Mouse (Mus musculus) macrophage (primary cell): ENCODE data around the gene Ranbp9. TPM values are rescaled to one million over a fixed set of nuclear protein-coding genes. Genes with fewer than 3 reads are reported as not detected.

Source experiments
- H3K27ac ChIP-seq: fragments of 350-480 bp; formaldehyde crosslinking; 2 replicates; pipeline ENCODE4 v1.9.0; 2021
- H3K36me3 ChIP-seq: fragments of 350-480 bp; formaldehyde crosslinking; 2 replicates; pipeline ENCODE4 v1.9.0; 2021; ENCODE audit errors: inconsistent target
- H3K4me3 ChIP-seq: fragments of 350-480 bp; formaldehyde crosslinking; 2 replicates; pipeline ENCODE4 v1.9.0; 2021; ENCODE audit errors: inconsistent target
- H3K79me2 ChIP-seq: fragments of 350-480 bp; formaldehyde crosslinking; 2 replicates; pipeline ENCODE4 v1.9.0; 2021; ENCODE audit errors: inconsistent target
- WGBS: methylation state at CpG from one replicate; pipeline ENCODE4 v1.1.7; 2026; ENCODE audit warnings: inconsistent platforms; ENCODE audit not compliant: missing documents; 5-methylcytosine and 5-hydroxymethylcytosine counted together
- polyA plus RNA-seq: library from polyadenylated mRNA; stranded (reverse); fragments of 250-400 nt; gene quantifications from 3 replicates; pipeline ENCODE4 v1.2.4, GENCODE M21; 2018; ENCODE audit warnings: inconsistent platforms

Gene Ranbp9
- polyA plus RNA-seq, 1 experiment from 2014 or later, result 53.4 TPM

DNA sequence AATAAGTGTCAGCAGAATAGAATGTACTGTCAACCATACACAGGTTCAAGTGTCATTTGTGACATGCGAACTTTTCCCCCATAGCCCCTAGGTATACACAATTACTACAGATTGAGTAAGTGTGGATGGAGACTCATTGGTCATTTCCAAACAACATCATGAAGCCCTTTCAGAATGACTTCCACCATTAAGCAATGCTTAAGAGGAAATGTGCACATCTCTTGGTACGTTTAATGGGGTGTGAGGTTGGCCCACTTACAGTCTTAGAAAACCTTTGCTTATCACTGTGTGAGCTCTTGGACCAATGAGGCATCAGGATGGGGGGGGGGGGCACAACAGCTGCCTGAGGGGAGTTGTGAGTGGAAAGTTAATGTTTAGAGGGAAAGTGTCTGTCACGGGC is 24.7 kb upstream of the Ranbp9 start:
- Histone ChIP-seq H3K27ac (no peak overlapping the region), H3K4me3 (no peak overlapping the region), H3K36me3 (no peaks in the 10 kb centered on the region), H3K79me2 (no peaks in the 10 kb centered on the region)
- 64% methylated on average over 3 of the region's 3 CpGs for WGBS

DNA sequence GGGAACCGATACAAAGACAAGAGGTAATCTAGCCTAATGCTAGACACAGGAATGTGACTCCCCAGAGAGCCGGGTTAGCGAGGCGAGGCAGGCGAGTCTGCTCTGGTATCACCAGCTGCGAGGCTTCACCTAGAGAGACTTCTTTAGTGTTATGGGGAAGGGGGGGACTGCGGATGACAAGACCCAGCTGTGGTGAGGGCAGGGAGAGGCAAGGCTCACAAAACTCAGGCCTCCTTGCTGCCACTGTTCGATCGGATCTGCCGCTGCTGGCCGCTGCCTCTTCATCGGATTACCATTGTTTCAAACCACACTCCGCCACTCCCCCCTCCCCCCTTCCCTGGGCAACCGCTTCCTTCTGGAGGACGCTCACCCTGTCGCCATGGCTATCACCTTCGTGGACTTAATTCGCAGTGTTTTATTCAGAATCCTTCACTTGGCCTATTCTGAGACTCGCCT is 22.3 kb upstream of the Ranbp9 start:
- no peak overlapping the region for H3K27ac ChIP-seq
- H3K36me3 ChIP-seq, result no peaks in the 10 kb centered on the region
- H3K4me3 ChIP-seq, result no peak overlapping the region
- 22% methylated on average over 19 of the region's 19 CpGs for WGBS
- H3K79me2 ChIP-seq, result no peaks in the 10 kb centered on the region

DNA sequence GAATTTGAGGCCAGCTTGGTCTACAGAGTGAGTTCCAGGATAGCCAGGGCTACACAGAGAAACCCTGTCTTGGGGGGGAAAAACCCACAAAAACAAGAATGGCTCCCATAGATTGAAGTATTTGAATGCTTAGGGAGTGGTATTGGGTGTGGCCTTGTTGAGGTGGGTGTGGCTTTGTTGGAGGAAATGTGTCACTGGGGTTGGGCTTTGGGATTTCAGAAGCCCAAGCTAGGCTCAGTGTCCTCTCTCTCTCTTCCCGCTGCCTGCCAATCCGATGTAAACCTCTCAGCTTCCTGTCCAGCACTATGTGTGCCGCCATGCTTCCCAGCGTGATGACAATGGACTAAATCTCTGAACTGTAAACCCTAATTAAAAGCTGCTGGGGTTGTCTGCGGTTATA is 20.5 kb upstream of the Ranbp9 start:
- Histone ChIP-seq H3K4me3 (no peak overlapping the region), H3K36me3 (no peaks in the 10 kb centered on the region), H3K27ac (no peak overlapping the region), H3K79me2 (no peaks in the 10 kb centered on the region)
- WGBS, result 93% methylated on average over 3 of the region's 5 CpGs

DNA sequence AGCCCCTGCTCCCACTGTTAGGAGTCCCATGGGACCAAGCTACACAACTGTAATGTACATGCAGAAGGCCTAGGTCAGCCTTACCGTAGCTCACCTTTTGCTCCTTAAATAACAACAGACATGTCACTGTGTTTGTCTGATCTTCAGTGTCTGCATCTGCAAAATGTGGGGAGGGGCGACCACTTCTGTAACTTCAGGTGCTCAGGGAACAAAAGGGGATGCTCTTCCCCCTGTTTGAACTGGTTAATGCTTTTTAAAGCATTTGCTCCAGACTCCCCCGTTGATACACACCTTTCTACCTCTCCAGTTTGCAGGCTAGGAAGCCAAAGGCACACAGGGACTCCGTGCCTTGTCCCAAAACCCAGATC is 19.4 kb upstream of the Ranbp9 start:
- Histone ChIP-seq H3K36me3 (no peaks in the 10 kb centered on the region), H3K27ac (no peak overlapping the region), H3K79me2 (no peaks in the 10 kb centered on the region), H3K4me3 (no peak overlapping the region)
- WGBS, result 100% methylated on average over 4 of the region's 4 CpGs

DNA sequence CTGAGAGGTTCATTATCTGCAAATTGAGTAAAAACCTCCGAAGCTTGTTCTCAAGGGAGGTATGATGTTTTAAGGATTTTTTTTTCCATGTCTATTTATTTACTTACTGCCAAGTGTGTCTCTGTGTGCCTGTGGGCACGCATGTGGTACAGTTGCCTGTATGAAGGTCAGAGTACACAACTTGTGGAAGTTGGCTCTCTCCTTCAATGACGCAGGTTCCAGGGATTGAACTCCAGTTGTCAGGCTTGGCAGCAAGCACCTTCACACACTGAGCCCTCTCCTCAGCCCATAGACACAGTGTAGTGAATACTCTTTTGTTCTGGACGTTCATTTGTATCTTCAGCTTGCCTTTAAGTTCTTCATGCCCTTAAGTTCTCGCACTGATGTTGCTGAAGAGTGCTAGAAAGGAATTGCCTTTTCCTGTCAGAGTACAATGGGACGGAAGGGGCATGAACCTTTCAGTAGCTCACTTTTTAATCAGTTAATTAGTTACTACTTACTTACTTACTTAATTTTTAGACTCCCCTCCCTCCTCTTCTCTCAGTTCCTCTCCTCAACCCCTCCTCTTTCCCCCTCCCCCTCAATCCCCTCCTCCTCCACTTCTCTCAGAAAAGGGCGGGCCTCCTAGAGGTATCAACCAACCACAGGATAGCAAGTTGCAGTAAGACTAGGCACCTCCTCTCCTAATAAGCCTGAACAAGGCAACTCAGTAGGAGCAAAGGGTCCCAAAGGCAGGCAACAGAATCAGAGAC is 18.8 kb upstream of the Ranbp9 start:
- H3K79me2 ChIP-seq, result no peaks in the 10 kb centered on the region
- no peak overlapping the region for H3K4me3 ChIP-seq
- WGBS, result 82% methylated on average over 7 of the region's 7 CpGs
- no peak overlapping the region for H3K27ac ChIP-seq
- H3K36me3 ChIP-seq, result no peaks in the 10 kb centered on the region

DNA sequence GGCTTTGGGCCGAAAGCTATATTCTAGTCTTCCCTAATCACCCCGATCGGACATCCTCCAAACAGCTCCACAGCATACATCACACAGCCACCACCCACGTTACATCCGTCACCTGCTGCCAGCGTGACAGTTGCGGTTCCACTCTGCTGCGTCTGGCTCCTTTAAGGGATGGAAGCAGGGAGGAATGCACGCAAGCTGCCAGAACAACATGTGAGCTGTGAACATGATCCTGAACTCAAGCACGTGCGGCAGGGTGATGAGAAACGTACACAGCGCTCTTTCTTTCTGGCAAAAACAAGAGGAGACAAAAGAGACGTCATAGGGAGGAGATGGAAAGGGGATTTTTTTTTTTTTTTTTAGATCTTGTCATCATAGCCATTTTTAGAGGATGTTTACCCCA is 17.8 kb upstream of the Ranbp9 start:
- WGBS, result 96% methylated on average over 13 of the region's 14 CpGs
- H3K79me2 ChIP-seq, result no peaks in the 10 kb centered on the region
- no peak overlapping the region for H3K4me3 ChIP-seq
- no peak overlapping the region for H3K27ac ChIP-seq
- H3K36me3 ChIP-seq, result no peaks in the 10 kb centered on the region

DNA sequence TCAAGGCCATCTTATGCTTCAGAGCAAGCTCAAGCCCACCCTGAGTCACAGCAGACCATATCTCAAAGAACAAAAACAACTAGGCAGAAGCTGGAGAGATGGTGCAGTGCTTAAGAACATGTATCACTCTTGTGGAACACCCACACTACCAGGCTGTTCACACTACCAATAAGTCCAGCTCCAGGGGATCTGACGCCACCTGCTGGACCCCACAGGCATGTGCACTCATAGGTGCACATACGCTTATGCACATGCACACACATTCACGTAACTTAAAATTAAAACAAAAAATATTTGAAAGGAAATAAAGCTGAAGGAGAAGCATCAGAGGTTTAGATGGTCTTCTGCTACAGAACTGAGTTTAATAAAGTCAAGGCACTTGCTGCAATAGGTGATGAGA is 16.7 kb upstream of the Ranbp9 start:
- H3K4me3 ChIP-seq, result no peak overlapping the region
- no peaks in the 10 kb centered on the region for H3K79me2 ChIP-seq
- H3K27ac ChIP-seq, result no peak overlapping the region
- WGBS, result 98% methylated on average over 3 of the region's 3 CpGs
- H3K36me3 ChIP-seq, result no peaks in the 10 kb centered on the region

DNA sequence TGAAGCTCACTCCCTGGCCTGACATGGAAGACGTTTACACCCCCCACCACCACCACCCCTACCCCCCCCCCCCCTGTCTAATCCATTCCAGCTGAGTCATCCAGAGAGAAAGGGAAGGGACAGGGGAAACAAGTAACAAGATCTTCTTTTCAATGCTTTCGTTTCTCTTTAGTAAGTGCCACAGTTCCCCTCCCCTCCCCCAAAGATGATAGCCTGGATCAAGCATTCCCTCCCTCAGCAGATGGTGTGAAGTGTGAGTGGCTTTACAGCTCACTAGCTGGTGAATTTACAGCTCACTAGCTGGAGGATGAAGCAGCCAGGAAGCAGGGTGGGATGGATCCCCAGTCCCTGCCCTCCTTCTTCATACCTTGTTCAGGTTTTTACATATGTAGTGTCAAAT is 15.6 kb upstream of the Ranbp9 start:
- WGBS, result 0% methylated on average over 1 of the region's 2 CpGs
- Histone ChIP-seq H3K4me3 (no peak overlapping the region), H3K27ac (peak overlapping the region; percentile 47), H3K79me2 (no peaks in the 10 kb centered on the region), H3K36me3 (no peaks in the 10 kb centered on the region)

DNA sequence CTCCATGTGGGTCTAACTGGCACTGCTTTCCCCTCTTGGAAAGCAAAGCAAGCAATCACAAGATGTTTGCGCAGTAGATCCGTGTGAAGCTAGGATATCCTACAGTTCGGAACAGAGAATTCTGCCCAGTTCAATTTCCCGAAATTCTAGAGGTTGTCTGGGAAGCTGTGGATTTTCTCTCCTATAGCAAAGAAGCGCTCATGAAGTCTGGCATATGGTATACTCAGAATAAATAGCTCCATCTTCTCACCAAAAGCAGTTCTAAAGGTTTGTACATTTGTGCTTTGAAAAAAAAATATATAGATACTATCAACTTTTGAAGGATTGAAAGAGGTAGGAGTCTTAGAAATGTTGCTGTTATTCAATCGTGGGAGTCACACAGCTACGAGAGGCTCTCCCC is 14.6 kb upstream of the Ranbp9 start:
- no peaks in the 10 kb centered on the region for H3K36me3 ChIP-seq
- 77% methylated on average over 7 of the region's 7 CpGs for WGBS
- no peaks in the 10 kb centered on the region for H3K79me2 ChIP-seq
- no peak overlapping the region for H3K4me3 ChIP-seq
- H3K27ac ChIP-seq, result no peak overlapping the region

DNA sequence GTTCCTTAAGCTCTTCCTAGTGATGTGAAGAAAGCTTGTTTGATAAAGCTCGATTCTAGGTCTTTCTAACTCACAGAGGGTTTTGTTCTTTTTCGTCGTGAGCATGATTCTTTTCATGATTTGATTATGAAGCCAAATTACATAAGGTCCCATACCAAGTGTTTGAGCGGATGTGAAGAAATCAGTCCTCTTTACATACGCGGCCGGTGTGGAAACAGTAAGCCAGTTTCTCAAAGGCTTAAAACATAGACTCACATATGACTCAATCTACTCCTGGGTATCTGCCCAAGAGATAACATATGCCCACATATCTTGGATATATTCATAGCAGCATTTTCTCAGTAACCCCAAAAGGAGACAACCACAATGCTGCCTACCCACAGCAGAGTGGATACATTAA is 12.6 kb upstream of the Ranbp9 start:
- H3K4me3 ChIP-seq, result no peak overlapping the region
- H3K27ac ChIP-seq, result no peak overlapping the region
- no peaks in the 10 kb centered on the region for H3K79me2 ChIP-seq
- H3K36me3 ChIP-seq, result no peaks in the 10 kb centered on the region
- 76% methylated on average over 7 of the region's 7 CpGs for WGBS

DNA sequence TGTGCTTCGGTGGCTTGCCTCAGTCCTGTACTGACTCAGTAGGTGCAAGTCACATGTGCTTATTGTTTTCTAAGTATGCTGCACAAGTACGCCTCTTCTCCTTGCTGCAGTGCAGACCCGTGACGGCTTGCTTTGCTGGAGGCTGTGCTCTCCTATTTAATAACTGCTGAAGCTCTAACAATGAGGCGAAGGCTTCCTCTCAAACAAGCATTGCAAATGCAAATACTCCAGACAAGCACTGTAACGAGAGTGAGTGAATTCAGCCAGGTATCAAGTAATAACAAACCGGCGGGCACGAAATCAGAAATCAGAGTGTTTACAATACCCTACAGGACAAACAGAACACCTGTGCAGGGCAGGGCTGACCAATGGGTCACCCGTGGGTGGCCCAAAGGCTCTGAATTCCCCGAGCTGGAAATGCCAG is 12.0 kb upstream of the Ranbp9 start:
- no peak overlapping the region for H3K27ac ChIP-seq
- H3K79me2 ChIP-seq, result no peaks in the 10 kb centered on the region
- no peaks in the 10 kb centered on the region for H3K36me3 ChIP-seq
- 89% methylated on average over 11 of the region's 11 CpGs for WGBS
- no peak overlapping the region for H3K4me3 ChIP-seq

DNA sequence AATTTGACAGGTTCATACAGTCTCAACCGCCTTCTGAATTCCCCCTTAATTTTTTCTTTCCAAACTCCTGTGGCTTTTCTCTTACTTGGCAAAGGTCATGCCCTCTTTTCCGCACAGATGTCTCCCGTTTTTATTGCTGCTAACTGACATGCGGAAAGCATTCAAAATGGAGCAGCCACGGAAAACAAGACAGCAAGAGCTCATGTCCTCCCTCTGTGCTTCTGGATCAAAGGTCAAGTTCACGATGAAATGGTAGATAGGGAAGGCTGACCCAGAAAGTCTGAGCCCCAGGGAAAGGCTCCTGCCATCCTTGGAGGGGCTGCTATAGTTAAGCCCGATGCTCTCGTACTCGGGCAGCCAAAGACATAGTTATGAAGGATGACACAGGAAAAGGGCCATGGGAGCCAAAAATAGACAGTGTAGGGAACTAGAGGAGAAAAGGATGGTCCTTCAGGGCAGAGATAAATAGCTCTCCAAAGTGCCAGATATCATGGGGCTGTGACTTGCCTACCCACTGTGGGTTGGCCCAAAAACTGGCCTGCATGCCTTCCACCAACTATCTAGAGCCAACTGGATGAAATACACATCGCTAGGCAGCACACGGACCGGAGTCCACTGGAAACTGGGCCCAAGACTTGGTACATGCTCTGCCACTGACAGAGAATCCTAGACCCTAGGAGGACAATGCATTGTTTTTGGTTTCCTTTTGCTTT is 5.6 kb upstream of the Ranbp9 start:
- no peak overlapping the region for H3K4me3 ChIP-seq
- H3K36me3 ChIP-seq, result no peaks in the 10 kb centered on the region
- H3K79me2 ChIP-seq, result no peaks in the 10 kb centered on the region
- no peak overlapping the region for H3K27ac ChIP-seq
- WGBS, result 91% methylated on average over 12 of the region's 12 CpGs

DNA sequence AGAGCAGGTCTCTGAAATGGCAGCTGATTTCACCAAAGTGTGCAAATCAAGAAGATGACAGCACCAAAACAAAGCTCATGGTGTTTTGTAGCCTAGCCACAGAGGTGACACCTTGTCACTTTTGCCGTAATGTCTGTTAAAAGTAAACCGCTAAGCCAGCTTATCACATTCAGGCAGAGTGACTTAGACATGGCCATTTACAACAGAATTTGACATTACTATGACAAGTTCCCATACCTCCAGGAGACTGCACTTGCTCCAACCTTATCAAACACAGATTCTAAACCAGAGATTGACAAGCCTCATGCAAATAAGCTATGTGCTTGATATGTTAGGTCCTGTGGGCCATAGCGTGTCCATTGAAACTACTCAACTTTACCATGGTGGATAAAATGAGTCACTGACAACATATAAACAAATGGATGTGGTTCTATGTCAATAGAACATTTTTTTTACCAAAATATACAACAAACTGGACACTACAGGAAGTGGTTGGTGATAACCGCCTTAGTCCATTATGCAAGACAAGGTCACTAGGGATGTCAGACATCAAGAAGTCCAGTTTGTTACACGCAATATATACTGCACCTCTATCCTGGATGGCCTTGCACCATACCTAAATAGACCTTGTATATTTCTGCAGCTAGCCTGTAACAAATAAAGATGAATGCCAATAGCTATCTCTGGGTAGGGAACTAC is 4.3 kb upstream of the Ranbp9 start:
- H3K79me2 ChIP-seq, result no peaks in the 10 kb centered on the region
- H3K27ac ChIP-seq, result no peak overlapping the region
- H3K4me3 ChIP-seq, result no peak overlapping the region
- WGBS, result 77% methylated on average over 5 of the region's 5 CpGs
- H3K36me3 ChIP-seq, result no peaks in the 10 kb centered on the region

DNA sequence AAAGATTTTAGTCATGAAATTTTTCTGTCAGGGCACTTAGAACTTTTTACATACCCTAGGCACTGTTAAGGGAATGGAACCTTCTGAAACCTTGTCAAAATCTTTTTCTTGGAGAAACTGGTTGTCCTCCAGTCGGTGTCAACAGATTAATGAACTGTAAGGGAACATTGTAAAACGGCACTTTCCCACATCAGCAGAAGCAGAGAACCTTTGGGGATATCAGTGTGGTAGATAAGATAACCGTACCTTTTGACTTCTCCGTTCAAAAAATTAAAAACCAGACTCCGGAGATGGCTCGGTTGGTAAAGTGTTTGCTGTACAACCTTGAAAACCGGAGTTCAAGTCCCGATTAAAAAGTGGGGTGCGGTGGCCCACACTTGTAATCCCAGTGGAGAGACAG is 1.7 kb upstream of the Ranbp9 start:
- H3K4me3 ChIP-seq, result no peak overlapping the region
- WGBS, result 95% methylated on average over 9 of the region's 9 CpGs
- peaks cover 26% of the 10 kb centered on the region for H3K79me2 ChIP-seq
- H3K36me3 ChIP-seq, result no peaks in the 10 kb centered on the region
- no peak overlapping the region for H3K27ac ChIP-seq

DNA sequence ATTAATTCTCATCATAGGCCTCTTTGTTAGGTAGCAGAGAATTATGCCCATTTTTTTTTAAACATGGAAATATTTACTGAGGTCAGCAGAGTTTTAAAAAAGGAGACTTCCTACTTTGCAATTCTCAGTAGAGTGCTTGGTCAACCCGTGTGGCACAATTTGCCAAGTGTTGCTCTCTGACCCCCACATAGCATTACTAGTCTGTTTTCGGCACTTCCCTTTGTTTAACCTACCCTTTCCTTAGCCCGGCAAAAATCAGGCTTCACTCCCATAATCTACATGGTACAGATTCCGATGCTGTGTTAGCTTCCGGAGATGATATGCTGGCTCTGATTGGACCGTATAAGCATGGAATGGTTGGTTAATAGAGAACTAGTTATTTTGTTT is 770 bp upstream of the Ranbp9 start:
- 44% methylated on average over 6 of the region's 6 CpGs for WGBS
- Histone ChIP-seq H3K4me3 (peak overlapping the region; percentile 41), H3K79me2 (peaks cover 36% of the 10 kb centered on the region), H3K27ac (peak overlapping the region; percentile 91), H3K36me3 (no peaks in the 10 kb centered on the region)
